Mouse (Mus musculus): ENCODE results near the gene Birc2. TPM values are rescaled to one million over a fixed set of nuclear protein-coding genes. Genes with fewer than 3 reads are reported as not detected.

Gene Birc2
- polyA plus RNA-seq, 1 experiment, result 15.4 TPM

DNA sequence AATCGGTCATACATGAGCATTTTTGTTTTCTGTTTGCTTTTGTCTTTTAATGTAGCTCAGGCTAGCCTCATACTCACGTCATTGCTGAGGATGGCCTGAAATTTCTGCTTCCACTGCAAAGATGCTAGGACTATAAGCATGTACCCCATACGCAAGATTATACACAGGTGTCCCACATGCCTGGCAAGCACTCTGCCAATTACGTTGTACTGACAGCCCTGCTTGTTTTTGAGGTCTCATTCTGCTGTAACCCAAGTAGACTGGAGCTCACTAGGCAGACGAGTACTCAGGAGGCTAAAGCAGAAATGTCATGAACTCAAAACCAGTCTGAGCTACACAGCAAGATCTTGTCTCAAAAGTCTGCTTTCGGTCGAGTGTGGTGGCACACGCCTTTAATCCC is 15.0 kb upstream of the Birc2 start:
- 90% methylated on average over 8 of the region's 8 CpGs for WGBS
- H3K4me1 ChIP-seq (ENCODE audit: control insufficient read depth, insufficient read depth, low read length), result no peaks in the 10 kb centered on the region; the same call in 1 of the 2 replicates
- TF ChIP-seq POLR2A (IDR thresholded peaks at IDR 0.05; ENCODE audit: borderline replicate concordance, extremely low read depth, low read depth, low read length), result no peak
- TF ChIP-seq CTCF (IDR thresholded peaks at IDR 0.05; ENCODE audit: insufficient read depth, low read length), result no peak
- no peak overlapping the region for H3K4me3 ChIP-seq (replicated peaks; ENCODE audit: extremely low read depth, low read depth, low read length)
- no peak for DNase-seq

- TF ChIP-seq CTCF (IDR thresholded peaks at IDR 0.05; ENCODE audit: insufficient read depth, low read length) (no peak), POLR2A (IDR thresholded peaks at IDR 0.05; ENCODE audit: borderline replicate concordance, extremely low read depth, low read depth, low read length) (no peak)
- no peaks in the 10 kb centered on the region; the same call in 1 of the 2 replicates for H3K4me1 ChIP-seq (ENCODE audit: control insufficient read depth, insufficient read depth, low read length)
- H3K4me3 ChIP-seq (replicated peaks; ENCODE audit: extremely low read depth, low read depth, low read length), result no peak overlapping the region
- WGBS, result 88% methylated on average over 18 of the region's 18 CpGs
- DNase-seq, result no peak
Measured at GRCm38 (mm10) chr9:7848191-7848590, 11.3 kb upstream of the Birc2 start.

DNA sequence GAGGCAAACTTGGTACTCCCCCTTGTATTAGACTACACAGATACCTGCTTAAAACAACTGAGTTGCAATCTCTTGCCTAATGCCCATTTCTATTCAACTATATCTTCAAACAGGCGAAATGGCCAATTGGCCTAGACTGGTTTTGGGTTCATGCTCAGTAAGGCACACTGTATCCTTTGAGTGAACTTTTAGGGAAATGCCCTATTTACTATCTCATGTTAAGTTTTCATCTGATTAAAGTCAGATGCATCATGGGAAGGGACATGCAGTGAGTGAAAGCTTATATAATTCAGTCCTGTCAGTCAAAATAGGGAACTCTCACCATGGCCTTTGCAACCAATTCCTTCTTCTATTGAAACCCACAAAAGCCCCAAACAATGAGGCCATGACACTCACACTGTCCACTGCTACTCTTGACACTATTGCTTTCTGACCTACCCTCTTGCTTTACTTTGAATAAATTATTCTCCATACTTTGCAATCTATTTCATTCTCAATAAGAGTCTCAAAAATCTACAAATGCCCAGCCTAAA is 9.9 kb upstream of the Birc2 start:
- TF ChIP-seq POLR2A (IDR thresholded peaks at IDR 0.05; ENCODE audit: borderline replicate concordance, extremely low read depth, low read depth, low read length), result no peak
- no peak for TF ChIP-seq CTCF (IDR thresholded peaks at IDR 0.05; ENCODE audit: insufficient read depth, low read length)
- 92% methylated on average over 1 of the region's 1 CpGs for WGBS
- no peak for DNase-seq
- Histone ChIP-seq H3K4me1 (ENCODE audit: control insufficient read depth, insufficient read depth, low read length) (no peaks in the 10 kb centered on the region), H3K4me3 (replicated peaks; ENCODE audit: extremely low read depth, low read depth, low read length) (no peak overlapping the region)

DNA sequence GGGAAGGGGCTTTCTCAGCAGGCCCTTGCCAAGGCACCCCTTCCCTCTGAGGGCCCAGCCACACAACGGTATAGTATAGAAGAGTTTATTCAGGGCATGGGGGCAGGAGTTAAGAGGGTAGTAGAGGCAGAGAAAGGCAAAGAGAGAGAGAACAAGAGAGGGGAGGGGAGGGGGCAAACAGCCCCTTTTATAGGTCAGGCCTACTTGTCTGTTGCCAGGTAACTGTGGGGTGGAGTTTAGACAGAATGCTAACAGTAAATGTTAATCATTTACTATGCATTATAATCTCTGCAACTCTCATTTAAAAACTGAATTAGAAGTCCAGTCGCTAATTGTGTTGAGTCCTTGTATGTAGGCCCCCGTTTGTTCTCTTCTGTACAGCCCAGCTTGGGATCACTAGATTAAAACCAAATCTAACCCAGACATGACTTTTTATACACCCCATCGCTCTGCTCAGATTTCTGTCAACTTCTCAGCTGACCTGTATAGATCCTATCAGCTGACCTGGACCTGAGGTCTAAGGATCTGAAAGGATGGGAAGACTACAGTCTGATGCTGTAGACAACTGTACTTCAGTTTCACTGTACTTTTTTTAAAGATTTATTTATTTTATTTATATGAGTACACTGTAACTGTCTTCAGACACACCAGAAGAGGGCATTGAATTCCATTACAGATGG is 8.5 kb upstream of the Birc2 start:
- no peak for DNase-seq
- TF ChIP-seq POLR2A (IDR thresholded peaks at IDR 0.05; ENCODE audit: borderline replicate concordance, extremely low read depth, low read depth, low read length) (no peak), CTCF (IDR thresholded peaks at IDR 0.05; ENCODE audit: insufficient read depth, low read length) (no peak)
- H3K4me3 ChIP-seq (replicated peaks; ENCODE audit: extremely low read depth, low read depth, low read length), result no peak overlapping the region
- H3K4me1 ChIP-seq (ENCODE audit: control insufficient read depth, insufficient read depth, low read length), result no peaks in the 10 kb centered on the region
- 58% methylated on average over 4 of the region's 4 CpGs for WGBS

DNA sequence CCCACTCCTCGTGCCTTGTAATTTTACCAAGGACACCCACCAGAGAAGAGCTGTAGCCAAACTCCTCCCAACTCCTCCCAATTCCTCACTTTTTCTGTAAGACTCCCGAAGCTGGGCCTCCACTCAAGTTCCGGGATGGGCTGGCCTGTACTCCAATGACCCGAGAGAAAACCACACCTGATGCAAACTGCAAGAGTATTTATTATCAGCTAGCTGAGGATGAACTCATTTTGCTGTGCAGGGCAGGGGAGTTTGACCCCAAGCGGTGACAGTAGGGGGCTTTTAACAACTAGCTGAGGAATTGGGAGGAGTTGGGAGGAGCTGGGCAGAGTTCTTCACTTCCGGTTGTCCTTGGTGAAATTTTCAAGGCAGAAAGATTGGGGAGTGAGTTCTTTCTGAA is 4.4 kb upstream of the Birc2 start:
- Histone ChIP-seq H3K4me1 (ENCODE audit: control insufficient read depth, insufficient read depth, low read length) (no peaks in the 10 kb centered on the region; the same call in 1 of the 2 replicates), H3K4me3 (replicated peaks; ENCODE audit: extremely low read depth, low read depth, low read length) (no peak overlapping the region)
- no peak for TF ChIP-seq POLR2A (IDR thresholded peaks at IDR 0.05; ENCODE audit: borderline replicate concordance, extremely low read depth, low read depth, low read length)
- no peak for TF ChIP-seq CTCF (IDR thresholded peaks at IDR 0.05; ENCODE audit: insufficient read depth, low read length)
- DNase-seq, result no peak
- WGBS, result 70% methylated on average over 6 of the region's 6 CpGs

DNA sequence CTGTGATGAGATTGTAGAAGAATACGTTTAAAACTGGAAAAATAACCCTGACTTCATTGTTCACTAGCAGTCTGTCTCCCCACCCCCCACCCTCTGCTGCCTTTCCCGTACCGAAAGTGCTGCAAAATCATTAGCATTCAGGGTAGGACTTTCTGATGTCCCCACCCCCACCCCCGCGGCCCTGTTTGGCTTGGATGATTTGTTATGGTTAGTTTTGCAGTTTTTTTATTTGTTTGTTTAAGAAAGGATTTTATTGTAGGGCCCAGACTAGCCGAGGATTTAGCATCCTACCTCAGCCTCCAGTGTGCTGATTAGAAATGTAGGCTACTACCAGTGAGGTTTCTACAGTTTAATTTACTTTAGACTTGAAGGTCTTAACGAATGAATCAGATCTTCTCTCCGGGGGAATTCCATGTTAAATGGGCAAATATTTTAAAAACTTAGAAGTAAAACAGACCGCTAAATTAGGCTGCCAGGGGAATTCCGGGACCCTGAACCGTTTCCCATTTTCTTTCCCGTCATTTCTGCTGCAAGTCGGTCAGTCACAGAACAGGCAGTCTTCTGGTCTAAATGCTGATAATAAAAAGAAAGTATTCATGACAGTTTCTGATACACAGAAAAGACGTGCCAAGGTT is 1.1 kb upstream of the Birc2 start:
- WGBS, result 10% methylated on average over 14 of the region's 14 CpGs
- no peak for TF ChIP-seq POLR2A (IDR thresholded peaks at IDR 0.05; ENCODE audit: borderline replicate concordance, extremely low read depth, low read depth, low read length)
- no peak for TF ChIP-seq CTCF (IDR thresholded peaks at IDR 0.05; ENCODE audit: insufficient read depth, low read length)
- H3K4me1 ChIP-seq (ENCODE audit: control insufficient read depth, insufficient read depth, low read length), result peaks cover 4% of the 10 kb centered on the region; the same call in 1 of the 2 replicates
- peak overlapping the region; percentile 88 for H3K4me3 ChIP-seq (replicated peaks; ENCODE audit: extremely low read depth, low read depth, low read length)
- no peak for DNase-seq

DNA sequence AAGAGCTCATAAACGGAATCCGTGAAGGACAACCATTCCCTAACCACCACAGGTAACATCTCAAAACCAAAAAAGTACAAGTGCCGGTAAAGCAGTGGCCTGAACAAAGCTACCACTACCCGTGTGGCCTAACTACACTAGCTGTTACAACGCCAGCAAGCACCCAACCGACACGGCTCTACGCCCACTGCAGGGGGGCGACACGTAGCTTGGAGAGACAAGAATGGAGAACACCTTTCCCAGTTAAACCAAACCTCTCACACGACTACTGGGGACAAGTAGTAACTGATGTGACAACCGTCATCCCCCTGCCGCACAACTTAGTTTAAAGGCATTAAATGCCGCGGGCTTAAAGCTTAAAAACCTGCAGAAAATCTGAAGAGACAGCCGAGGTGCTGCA is 533 bp downstream of the Birc2 start:
- peak; percentile 64 for DNase-seq
- under 1% methylated on average over 16 of the region's 16 CpGs for WGBS
- TF ChIP-seq POLR2A (IDR thresholded peaks at IDR 0.05; ENCODE audit: borderline replicate concordance, extremely low read depth, low read depth, low read length), result no peak
- no peak for TF ChIP-seq CTCF (IDR thresholded peaks at IDR 0.05; ENCODE audit: insufficient read depth, low read length)
- Histone ChIP-seq H3K4me1 (ENCODE audit: control insufficient read depth, insufficient read depth, low read length) (peaks cover 6% of the 10 kb centered on the region; the same call in 1 of the 2 replicates), H3K4me3 (replicated peaks; ENCODE audit: extremely low read depth, low read depth, low read length) (peak overlapping the region; percentile 88)

- Histone ChIP-seq H3K4me1 (ENCODE audit: control insufficient read depth, insufficient read depth, low read length) (peaks cover 6% of the 10 kb centered on the region; the same call in 1 of the 2 replicates), H3K4me3 (replicated peaks; ENCODE audit: extremely low read depth, low read depth, low read length) (no peak overlapping the region)
- 56% methylated on average over 1 of the region's 1 CpGs for WGBS
- no peak for DNase-seq
- TF ChIP-seq POLR2A (IDR thresholded peaks at IDR 0.05; ENCODE audit: borderline replicate concordance, extremely low read depth, low read depth, low read length) (no peak), CTCF (IDR thresholded peaks at IDR 0.05; ENCODE audit: insufficient read depth, low read length) (no peak)
Measured at GRCm38 (mm10) chr9:7835302-7835701, 1.6 kb downstream of the Birc2 start.

DNA sequence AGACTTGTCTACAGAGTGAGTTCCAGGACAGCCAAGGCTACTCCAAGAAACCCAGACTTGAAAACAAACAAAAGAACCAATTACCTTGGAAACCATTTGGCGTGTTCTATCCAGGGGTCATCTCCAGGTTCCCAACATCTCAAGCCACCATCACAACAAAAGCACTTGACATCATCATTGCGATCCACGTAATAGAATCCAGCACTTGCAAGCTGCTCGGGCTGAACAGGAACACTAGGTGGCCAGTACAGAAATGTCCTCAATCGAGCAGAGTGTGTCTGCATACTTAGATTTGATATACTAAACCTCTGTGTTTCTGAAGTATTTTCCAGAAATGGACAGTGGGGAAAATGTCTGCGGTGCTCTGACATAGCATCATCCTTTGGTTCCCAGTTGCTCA is 3.4 kb downstream of the Birc2 start:
- no peak overlapping the region for H3K4me3 ChIP-seq (replicated peaks; ENCODE audit: extremely low read depth, low read depth, low read length)
- H3K4me1 ChIP-seq (ENCODE audit: control insufficient read depth, insufficient read depth, low read length), result peaks cover 14% of the 10 kb centered on the region
- DNase-seq, result no peak
- 75% methylated on average over 6 of the region's 6 CpGs for WGBS
- no peak for TF ChIP-seq POLR2A (IDR thresholded peaks at IDR 0.05; ENCODE audit: borderline replicate concordance, extremely low read depth, low read depth, low read length)
- no peak for TF ChIP-seq CTCF (IDR thresholded peaks at IDR 0.05; ENCODE audit: insufficient read depth, low read length)

Data from lung, adult 2 months (tissue).